Mouse (Mus musculus) retina, embryonic 14.5 days (tissue): ENCODE results near the gene Agap1.
A peak's percentile ranks its signal among the peaks of the same experiment; 100 is the strongest.

Experiments used
- DNase-seq: peaks from one replicate; pipeline ENCODE4 v3.0.0-alpha.2; 2015; ENCODE audit warnings: low spot score

The Agap1 gene

GRCm38 (mm10) chr1:89934316-89935260, 480.0 kb downstream of the Agap1 start:
- DNase-seq, result no peak

GRCm38 (mm10) chr1:89935493-89936348, 481.1 kb downstream of the Agap1 start:
- no peak for DNase-seq

DNA sequence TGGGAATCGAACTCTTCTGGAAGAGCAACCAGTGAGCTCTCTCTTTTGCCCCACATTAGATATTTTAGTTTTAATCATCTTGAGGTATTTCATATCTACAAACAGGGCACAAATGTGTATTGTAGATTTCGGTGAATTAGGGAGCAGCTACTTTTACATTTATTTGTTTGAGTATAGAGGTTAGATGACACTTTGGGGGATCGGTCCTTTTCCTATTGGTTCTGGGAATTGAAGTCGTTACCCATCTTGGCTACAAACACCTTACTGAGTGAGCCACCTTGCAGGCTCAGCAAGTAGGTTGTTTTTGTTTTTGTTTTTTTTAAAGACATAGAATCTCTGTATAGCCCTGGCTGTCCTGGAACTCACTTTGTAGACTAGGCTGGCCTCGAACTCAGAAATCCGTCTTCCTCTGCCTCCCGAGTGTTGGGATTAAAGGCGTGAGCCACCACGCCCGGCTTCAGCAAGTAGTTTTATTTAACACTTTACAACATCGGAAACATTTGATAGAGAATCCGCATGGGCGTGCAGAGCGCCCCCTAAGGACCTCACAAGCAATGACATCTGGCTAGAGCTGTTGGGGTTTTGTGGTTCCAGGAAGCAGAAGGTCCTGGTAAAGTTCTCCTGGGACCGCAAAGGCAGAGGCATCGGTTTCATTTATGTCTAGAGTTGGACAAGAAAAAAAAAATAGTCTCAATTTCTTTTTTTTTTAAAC, 484.4 kb downstream of the Agap1 start:
- peak; percentile 61 for DNase-seq

DNA sequence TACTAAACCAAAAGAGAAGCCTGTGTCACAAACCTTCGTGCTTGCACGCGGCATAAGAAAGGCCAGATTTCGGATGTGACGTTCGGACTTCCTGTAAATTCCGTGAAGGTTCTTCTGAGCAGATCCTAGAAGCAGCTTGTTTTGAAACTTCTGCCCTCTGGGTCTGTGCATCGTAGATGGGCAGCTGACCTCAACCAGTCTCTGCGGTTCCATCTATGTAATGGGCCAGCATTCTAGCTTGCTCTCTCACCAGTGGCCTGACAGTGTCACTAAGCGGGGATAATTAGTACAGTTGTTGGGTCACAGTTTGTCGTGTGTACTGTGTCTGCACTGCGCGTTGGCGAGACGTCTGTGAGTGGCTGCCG, 485.0 kb downstream of the Agap1 start:
- DNase-seq, result no peak

DNA sequence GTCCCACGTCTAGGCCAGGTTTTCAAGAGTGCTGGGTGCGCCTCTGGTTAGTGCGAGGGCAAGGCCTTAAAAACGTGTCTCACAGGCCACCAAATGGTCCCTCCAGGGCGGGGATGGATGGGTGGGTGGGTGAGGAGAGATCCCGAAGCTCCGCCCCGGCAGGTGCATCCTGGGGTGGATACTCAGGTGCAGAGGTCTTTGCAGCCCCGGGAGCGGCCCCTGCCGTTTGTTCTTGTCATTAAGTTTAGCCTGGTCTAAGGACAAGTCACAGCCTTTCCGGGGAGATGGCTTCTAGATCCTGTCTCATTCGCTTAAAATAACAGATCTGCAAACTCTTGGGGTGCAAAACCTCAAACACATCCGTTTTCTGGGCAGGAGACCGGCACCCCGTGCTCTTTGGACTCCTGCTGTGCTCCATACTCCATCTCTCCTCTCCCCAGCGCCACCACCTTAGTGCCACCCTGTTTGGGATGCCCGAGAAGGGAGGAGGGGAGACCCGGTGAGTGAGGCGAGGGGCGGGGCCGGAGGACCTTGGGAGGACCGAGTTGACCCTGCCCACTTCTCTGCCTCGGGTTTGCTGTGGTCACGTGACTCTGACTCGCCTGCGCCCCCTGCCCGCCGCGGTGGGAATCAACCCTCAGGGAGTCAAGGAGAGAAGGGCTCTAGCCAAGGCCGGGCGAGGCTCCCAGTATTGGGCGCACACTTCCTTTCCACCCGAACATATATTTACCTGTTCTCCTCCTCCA, 485.5 kb downstream of the Agap1 start:
- DNase-seq, result peak; percentile 84

- DNase-seq, result no peak
Observed at GRCm38 (mm10) chr1:89940961-89941524, 486.4 kb downstream of the Agap1 start.

DNA sequence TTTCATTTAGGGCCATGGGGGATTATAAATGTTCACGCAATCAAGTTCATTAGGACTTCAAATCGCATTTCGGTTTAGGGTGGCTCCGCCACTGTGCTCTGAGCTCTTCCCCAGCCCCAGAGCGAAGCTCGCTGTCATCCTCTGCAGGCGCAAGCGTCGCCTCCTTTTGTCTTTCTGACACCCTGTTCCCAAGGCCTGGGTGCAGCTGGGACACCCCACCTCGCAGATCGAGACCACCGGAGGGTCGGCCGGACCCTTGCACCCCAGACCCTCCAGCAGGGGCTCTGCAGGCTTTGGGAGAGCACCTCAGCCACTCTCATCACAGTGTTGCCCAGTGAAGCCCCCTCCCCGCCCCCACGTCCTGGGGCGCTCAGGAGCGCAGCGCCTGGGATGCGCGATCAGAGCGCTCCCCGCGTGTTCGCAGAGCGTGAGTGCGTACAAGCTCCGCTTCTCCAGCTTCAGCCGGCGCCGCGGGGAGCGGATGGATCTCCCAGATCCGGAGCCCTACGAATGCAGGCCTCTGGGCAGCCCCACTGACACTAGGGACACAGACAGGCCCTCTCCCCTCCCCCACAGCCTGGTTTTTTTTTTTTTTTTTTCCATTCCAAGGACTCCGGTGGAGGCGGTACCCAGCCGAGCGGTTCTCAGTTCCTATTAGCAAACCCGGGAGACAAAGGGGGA, 487.2 kb downstream of the Agap1 start:
- DNase-seq, result peak; percentile 69

DNA sequence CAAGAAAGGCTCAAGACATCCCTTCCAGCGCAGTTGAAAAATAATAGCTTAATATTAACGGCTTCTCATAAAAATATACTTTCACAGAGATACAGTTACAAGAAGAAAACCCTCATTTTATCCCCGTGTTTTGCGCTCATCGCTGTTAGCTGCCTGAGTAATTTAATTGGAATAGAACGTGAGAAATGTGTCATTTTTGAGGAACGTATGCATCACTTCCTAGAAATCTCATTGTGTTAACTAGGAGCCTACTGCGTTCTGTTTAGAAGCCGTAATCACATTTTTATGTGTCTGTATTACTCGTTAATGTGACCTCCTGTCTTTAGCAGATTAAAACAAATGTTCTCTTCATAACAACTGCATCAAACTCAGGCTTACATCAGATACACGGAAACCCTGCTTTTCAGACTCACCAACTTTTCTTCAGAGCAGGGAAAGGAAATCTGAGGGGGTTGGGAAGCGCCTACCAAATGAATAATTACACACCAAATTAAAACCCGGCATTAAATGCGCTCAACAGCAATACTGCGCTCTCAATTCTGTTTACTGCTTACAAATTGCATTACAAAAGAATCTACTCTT, 487.9 kb downstream of the Agap1 start:
- no peak for DNase-seq

DNA sequence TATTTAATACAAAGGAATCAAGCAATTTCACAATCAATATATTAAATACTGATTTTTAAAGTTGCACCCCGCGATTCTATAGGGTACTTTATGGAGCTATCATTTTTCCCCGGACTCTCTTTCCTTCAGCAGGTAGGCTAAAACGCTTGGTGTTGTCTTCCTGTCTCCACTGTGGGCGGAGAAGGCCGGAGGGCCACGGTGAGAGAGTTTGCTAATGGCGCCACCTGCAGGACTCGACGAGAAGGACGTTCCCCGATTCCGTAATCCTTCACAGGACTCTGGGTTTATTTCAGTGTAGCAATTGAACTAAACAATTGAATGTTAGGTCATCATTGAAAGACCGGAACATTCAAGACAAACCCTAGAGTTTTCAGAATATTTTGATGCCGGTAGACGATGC, 488.6 kb downstream of the Agap1 start:
- peak; percentile 91 for DNase-seq
